Mouse (Mus musculus): ENCODE results near the gene Chp2. TPM values are rescaled to one million over a fixed set of nuclear protein-coding genes. Genes with fewer than 3 reads are reported as not detected.

The Chp2 gene
- polyA plus RNA-seq, 1 experiment, result 5.7 TPM

DNA sequence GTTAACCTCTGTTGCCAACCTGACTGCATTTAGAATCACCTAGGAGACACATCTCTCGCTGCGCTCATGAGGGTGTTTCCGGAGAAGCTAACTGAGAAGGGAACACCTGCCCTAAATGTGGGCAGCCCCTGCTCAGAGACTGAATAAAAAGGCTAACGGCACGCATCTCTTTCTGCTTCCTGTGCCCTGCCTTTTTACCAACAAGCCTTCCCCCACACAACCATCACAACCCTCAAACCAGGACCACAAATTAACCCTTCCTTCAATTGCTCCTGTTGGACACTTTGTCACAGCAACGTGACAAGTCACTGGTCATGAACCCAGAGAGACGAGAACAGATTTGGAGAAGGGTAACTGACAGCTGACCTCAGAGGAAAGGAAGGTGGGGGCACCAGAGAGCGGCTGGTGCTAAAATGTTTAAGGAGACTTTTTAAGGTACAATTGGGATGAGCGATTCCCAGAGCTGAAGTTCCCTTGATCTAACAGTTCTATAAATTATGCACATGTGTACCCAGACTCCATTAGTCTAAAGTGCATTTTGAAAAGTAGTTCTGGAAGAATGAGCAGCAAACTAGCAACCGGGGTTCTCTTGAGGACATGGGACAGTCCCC lies 28.1 kb downstream of the Chp2 start:
- H3K4me3 ChIP-seq (ENCODE audit: control insufficient read depth, insufficient read depth, low read length), result no peak overlapping the region
- peak; percentile 49 for DNase-seq
- TF ChIP-seq POLR2A (IDR thresholded peaks at IDR 0.05; ENCODE audit: control insufficient read depth, extremely low read depth, insufficient read depth, low read length, poor library complexity) (no peak), CTCF (IDR thresholded peaks at IDR 0.05; ENCODE audit: borderline replicate concordance, control insufficient read depth, extremely low read depth, insufficient read depth, low read length, poor library complexity) (no peak)
- 16% methylated on average over 10 of the region's 10 CpGs for WGBS
- H3K27me3 ChIP-seq (ENCODE audit: control insufficient read depth, insufficient read depth, low read length), result no peaks in the 10 kb centered on the region
- H3K27ac ChIP-seq (ENCODE audit: control insufficient read depth, insufficient read depth, low read length), result peak overlapping the region; percentile 83
- H3K36me3 ChIP-seq (ENCODE audit: control insufficient read depth, insufficient read depth, low read length), result no peaks in the 10 kb centered on the region
- H3K4me1 ChIP-seq (replicated peaks; ENCODE audit: control insufficient read depth, insufficient read depth, low read length), result peaks cover 36% of the 10 kb centered on the region

DNA sequence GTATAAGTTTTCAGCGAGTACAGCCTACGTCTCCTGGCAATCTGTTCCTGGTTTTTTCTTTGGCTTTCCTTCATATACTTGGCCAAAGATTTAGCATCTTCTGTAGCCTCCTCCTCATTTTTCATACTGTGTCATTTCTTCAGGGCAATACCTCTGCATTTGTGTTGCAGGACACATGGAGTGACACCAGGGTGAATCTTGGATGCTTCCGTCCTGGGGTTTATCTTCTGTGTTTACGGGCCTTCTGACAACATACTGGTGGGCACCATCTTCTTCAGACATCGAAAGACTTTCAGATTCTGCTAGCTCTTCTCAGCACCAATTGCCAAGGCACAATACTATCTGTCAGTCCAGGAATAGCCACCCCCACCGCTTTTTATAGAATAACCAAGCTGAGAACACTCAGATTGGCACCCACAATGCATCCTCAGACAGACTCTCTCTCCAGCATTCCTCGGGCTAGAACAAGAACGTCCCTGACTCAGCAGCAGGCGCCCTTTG lies 30.1 kb downstream of the Chp2 start:
- 96% methylated on average over 9 of the region's 9 CpGs for WGBS
- Histone ChIP-seq H3K4me1 (replicated peaks; ENCODE audit: control insufficient read depth, insufficient read depth, low read length) (peaks cover 33% of the 10 kb centered on the region), H3K36me3 (ENCODE audit: control insufficient read depth, insufficient read depth, low read length) (no peaks in the 10 kb centered on the region), H3K4me3 (ENCODE audit: control insufficient read depth, insufficient read depth, low read length) (no peak overlapping the region), H3K27me3 (ENCODE audit: control insufficient read depth, insufficient read depth, low read length) (no peaks in the 10 kb centered on the region), H3K27ac (ENCODE audit: control insufficient read depth, insufficient read depth, low read length) (no peak overlapping the region)
- TF ChIP-seq POLR2A (IDR thresholded peaks at IDR 0.05; ENCODE audit: control insufficient read depth, extremely low read depth, insufficient read depth, low read length, poor library complexity), result no peak
- no peak for TF ChIP-seq CTCF (IDR thresholded peaks at IDR 0.05; ENCODE audit: borderline replicate concordance, control insufficient read depth, extremely low read depth, insufficient read depth, low read length, poor library complexity)
- DNase-seq, result no peak

DNA sequence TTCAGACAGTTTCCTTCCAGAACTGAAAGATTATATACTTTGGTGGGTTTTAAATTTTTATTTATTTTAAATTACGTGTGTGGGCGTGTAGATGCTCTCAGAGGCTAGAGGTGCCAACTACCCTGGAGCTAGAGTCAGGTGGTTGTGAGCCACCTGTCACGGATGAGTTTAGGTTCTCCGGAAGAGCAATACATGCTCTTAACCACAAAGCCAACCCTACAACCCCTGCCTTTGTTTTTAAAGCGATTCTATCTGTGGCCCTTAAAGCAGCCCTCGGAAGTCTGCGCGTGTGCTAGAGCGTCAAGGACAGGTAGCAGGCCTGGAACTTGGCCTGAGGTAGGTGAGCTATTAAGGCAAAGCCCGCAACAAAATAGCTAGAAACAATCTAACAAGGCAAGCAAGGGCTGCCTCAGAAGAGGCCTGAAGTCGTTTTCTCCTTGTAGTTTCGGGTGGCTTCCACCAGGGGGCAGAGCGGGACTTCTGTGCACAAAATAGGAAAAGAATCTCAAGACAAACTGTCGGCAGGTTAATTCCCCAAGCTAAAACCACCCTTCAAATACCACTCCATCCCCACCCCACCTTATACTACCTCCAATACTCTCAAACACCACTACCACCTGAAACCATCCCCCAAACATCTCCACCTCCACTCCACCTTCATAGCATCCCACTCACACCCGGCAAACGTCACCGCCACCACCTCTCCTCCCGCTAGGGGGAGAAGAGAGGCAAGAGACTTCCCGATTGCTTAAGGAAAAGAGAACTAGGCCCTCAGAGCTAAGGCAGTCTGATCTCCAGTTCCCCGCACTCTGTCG lies 32.1 kb downstream of the Chp2 start:
- WGBS, result 4% methylated on average over 21 of the region's 21 CpGs
- no peaks in the 10 kb centered on the region for H3K36me3 ChIP-seq (ENCODE audit: control insufficient read depth, insufficient read depth, low read length)
- peaks cover 22% of the 10 kb centered on the region for H3K4me1 ChIP-seq (replicated peaks; ENCODE audit: control insufficient read depth, insufficient read depth, low read length)
- DNase-seq, result peak; percentile 86
- H3K4me3 ChIP-seq (ENCODE audit: control insufficient read depth, insufficient read depth, low read length), result 0 out of 2 replicates have a peak overlapping the region, but pooled peaks have one; percentile 4
- peak overlapping the region; percentile 70 for H3K27ac ChIP-seq (ENCODE audit: control insufficient read depth, insufficient read depth, low read length)
- no peaks in the 10 kb centered on the region for H3K27me3 ChIP-seq (ENCODE audit: control insufficient read depth, insufficient read depth, low read length)
- TF ChIP-seq POLR2A (IDR thresholded peaks at IDR 0.05; ENCODE audit: control insufficient read depth, extremely low read depth, insufficient read depth, low read length, poor library complexity) (0 out of 2 replicates have a peak, but pooled peaks have one; percentile 32), CTCF (IDR thresholded peaks at IDR 0.05; ENCODE audit: borderline replicate concordance, control insufficient read depth, extremely low read depth, insufficient read depth, low read length, poor library complexity) (peak; percentile 78; the same call in 1 of the 2 replicates)

DNA sequence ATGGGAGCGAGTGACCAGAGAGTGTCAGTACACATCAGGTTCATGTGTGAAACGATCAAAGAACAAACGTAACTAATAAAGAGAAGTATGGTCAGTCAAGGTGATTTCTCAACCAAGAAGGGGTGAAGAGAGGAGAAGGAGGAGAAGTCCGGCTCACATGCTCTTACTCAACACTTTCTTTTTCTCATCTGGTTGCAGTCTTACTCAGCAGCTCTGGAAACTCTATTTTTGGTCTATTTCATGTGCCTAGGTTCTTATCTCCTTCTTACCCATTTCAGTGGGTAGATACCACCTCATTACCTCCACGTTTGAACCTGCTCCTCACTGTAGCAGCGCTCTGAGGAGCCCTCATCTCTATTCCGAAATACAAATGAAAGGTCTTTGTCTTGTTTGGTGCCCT lies 37.4 kb downstream of the Chp2 start:
- DNase-seq, result no peak
- Histone ChIP-seq H3K27ac (ENCODE audit: control insufficient read depth, insufficient read depth, low read length) (no peak overlapping the region), H3K36me3 (ENCODE audit: control insufficient read depth, insufficient read depth, low read length) (no peaks in the 10 kb centered on the region), H3K4me1 (replicated peaks; ENCODE audit: control insufficient read depth, insufficient read depth, low read length) (peaks cover 4% of the 10 kb centered on the region; the same call in 1 of the 2 replicates), H3K4me3 (ENCODE audit: control insufficient read depth, insufficient read depth, low read length) (no peak overlapping the region), H3K27me3 (ENCODE audit: control insufficient read depth, insufficient read depth, low read length) (no peaks in the 10 kb centered on the region)
- TF ChIP-seq POLR2A (IDR thresholded peaks at IDR 0.05; ENCODE audit: control insufficient read depth, extremely low read depth, insufficient read depth, low read length, poor library complexity) (no peak), CTCF (IDR thresholded peaks at IDR 0.05; ENCODE audit: borderline replicate concordance, control insufficient read depth, extremely low read depth, insufficient read depth, low read length, poor library complexity) (no peak)
- 84% methylated on average over 7 of the region's 7 CpGs for WGBS

DNA sequence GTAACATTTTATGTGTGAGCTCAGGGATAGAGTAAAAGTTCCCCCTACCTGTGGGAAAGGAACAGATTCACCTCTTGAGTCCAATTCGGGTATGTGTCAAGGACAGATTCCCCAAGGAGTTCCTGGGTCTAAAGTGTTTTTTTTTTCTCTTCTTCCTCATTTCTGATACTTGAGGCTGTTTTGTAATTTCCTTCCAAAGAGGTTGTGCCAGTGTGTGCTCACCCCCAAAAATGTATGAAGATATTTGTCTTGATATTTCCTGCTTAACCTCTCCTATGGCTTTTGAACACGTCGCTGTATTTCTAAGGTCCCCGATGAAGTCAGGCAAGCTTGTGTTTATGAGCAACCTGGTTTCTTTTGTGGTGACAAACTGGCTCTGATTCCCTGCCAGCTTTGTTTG lies 39.2 kb downstream of the Chp2 start:
- Histone ChIP-seq H3K4me1 (replicated peaks; ENCODE audit: control insufficient read depth, insufficient read depth, low read length) (no peaks in the 10 kb centered on the region), H3K36me3 (ENCODE audit: control insufficient read depth, insufficient read depth, low read length) (no peaks in the 10 kb centered on the region), H3K27ac (ENCODE audit: control insufficient read depth, insufficient read depth, low read length) (no peak overlapping the region), H3K4me3 (ENCODE audit: control insufficient read depth, insufficient read depth, low read length) (no peak overlapping the region), H3K27me3 (ENCODE audit: control insufficient read depth, insufficient read depth, low read length) (no peaks in the 10 kb centered on the region)
- DNase-seq, result no peak
- no peak for TF ChIP-seq CTCF (IDR thresholded peaks at IDR 0.05; ENCODE audit: borderline replicate concordance, control insufficient read depth, extremely low read depth, insufficient read depth, low read length, poor library complexity)
- no peak for TF ChIP-seq POLR2A (IDR thresholded peaks at IDR 0.05; ENCODE audit: control insufficient read depth, extremely low read depth, insufficient read depth, low read length, poor library complexity)
- 38% methylated on average over 4 of the region's 4 CpGs for WGBS

DNA sequence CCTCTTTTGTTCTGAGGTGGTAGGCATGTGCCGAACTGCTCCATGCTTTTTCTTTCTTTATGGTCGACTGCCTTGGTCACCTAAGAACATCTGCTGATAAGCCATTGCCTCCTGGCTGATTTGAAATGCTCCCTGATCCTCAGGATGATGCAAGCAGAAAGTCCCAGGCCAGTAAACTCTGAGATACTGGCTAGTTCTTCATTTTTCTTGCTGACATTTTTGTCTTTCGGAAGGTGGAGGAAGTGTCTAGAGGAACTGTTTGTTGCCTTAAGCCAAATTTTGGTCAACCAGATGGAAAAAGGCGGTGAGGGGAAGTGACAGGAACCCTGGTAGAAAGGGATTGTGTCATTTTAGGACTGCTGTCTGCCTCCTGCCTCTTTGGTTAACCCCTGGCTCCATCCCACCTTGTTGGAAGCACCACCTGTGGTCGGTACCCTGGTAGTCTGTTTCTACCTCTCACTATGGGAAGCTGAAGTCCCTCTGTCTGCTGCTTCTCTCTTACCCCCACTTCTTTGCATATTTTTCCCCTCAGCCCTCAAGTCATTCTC lies 40.8 kb downstream of the Chp2 start:
- no peak overlapping the region for H3K4me3 ChIP-seq (ENCODE audit: control insufficient read depth, insufficient read depth, low read length)
- H3K27me3 ChIP-seq (ENCODE audit: control insufficient read depth, insufficient read depth, low read length), result no peaks in the 10 kb centered on the region
- H3K4me1 ChIP-seq (replicated peaks; ENCODE audit: control insufficient read depth, insufficient read depth, low read length), result no peaks in the 10 kb centered on the region
- no peak overlapping the region for H3K27ac ChIP-seq (ENCODE audit: control insufficient read depth, insufficient read depth, low read length)
- TF ChIP-seq CTCF (IDR thresholded peaks at IDR 0.05; ENCODE audit: borderline replicate concordance, control insufficient read depth, extremely low read depth, insufficient read depth, low read length, poor library complexity), result no peak
- TF ChIP-seq POLR2A (IDR thresholded peaks at IDR 0.05; ENCODE audit: control insufficient read depth, extremely low read depth, insufficient read depth, low read length, poor library complexity), result no peak
- 61% methylated on average over 5 of the region's 5 CpGs for WGBS
- no peaks in the 10 kb centered on the region for H3K36me3 ChIP-seq (ENCODE audit: control insufficient read depth, insufficient read depth, low read length)
- DNase-seq, result no peak

All from thymus, adult 2 months (tissue).